Mouse (Mus musculus) CD4-positive naive resting alpha-beta T cell, adult 76 days (primary cell): Measurements from ENCODE around the gene Pcp4. TPM values are rescaled to one million over a fixed set of nuclear protein-coding genes. Genes with fewer than 3 reads are reported as not detected.

Experiments used
- total RNA-seq: library from RNA; stranded (reverse); gene quantifications from one replicate; pipeline ENCODE4 v1.2.4, GENCODE M21; 2023

Gene Pcp4
- not detected for total RNA-seq

GRCm38 (mm10) chr16:96467445-96467844, at the start of gene Pcp4:
Gene Pcp4 (plus strand): TSS chr16:96467606.

GRCm38 (mm10) chr16:96443468-96443867, 23.9 kb upstream of the Pcp4 start, which contains the start of gene Itgb2l:
Gene Itgb2l (minus strand): TSS chr16:96443619.

Other genes with a start within 250 kb of the Pcp4 start
- gene B3galt5, start 231.8 kb upstream of the Pcp4 start, total RNA-seq: 0.53 TPM
- 0.70 TPM for gene Itgb2l, start 24.0 kb upstream of the Pcp4 start, total RNA-seq